Mouse (Mus musculus): Measurements from ENCODE around the gene Irf9. TPM values are rescaled to one million over a fixed set of nuclear protein-coding genes. Genes with fewer than 3 reads are reported as not detected.
A peak's percentile ranks its signal among the peaks of the same experiment; 100 is the strongest.

Irf9 gene
- total and polyA plus RNA-seq, 2 experiments from 2014 or later, result 7.0 to 18.1 TPM

- no peak within 1 kb of the TSS for H3K9ac ChIP-seq
- WGBS, result 81% methylated on average over 8 of the region's 8 CpGs
- H3K4me1 ChIP-seq (ENCODE audit: insufficient read depth), result no peaks in the 10 kb centered on the region; the same call in 1 of the 2 replicates
- H3K9me3 ChIP-seq (ENCODE audit: low read length), result no peaks in the 10 kb centered on the region
- no peaks in the 10 kb centered on the region for H3K27me3 ChIP-seq (ENCODE audit: insufficient read depth, low read length)
- H3K4me3 ChIP-seq (ENCODE audit: low read depth, low read length), result no peak within 1 kb of the TSS
- no peak for DNase-seq
- H3K27ac ChIP-seq (ENCODE audit: low read depth, low read length), result no peak within 1 kb of the TSS
- H3K36me3 ChIP-seq (ENCODE audit: insufficient read depth), result peaks cover 6% of the 10 kb centered on the region; the same call in 1 of the 2 replicates
- TF ChIP-seq CTCF (IDR thresholded peaks at IDR 0.05; ENCODE audit: low read depth), result no peak
- ATAC-seq, result no peak
- no peak within 1 kb of the TSS for H3K4me2 ChIP-seq (ENCODE audit: low read depth)
Measured at GRCm38 (mm10) chr14:55575302-55575701, 28.1 kb upstream of the Irf9 start, which contains the start of gene Fitm1. Fitm1 (plus strand) TSS chr14:55575617.

GRCm38 (mm10) chr14:55575711-55576110 lies 27.7 kb upstream of the Irf9 start:
- no peak overlapping the region for H3K27ac ChIP-seq (ENCODE audit: low read depth, low read length)
- WGBS, result 81% methylated on average over 13 of the region's 13 CpGs
- no peak for ATAC-seq
- no peak overlapping the region for H3K4me3 ChIP-seq (ENCODE audit: low read depth, low read length)
- DNase-seq, result no peak
- no peak for TF ChIP-seq CTCF (IDR thresholded peaks at IDR 0.05; ENCODE audit: low read depth)
- no peaks in the 10 kb centered on the region for H3K9me3 ChIP-seq (ENCODE audit: low read length)
- peaks cover 10% of the 10 kb centered on the region; the same call in 1 of the 2 replicates for H3K36me3 ChIP-seq (ENCODE audit: insufficient read depth)
- no peaks in the 10 kb centered on the region; the same call in 1 of the 2 replicates for H3K4me1 ChIP-seq (ENCODE audit: insufficient read depth)
- H3K9ac ChIP-seq, result no peak overlapping the region
- H3K27me3 ChIP-seq (ENCODE audit: insufficient read depth, low read length), result no peaks in the 10 kb centered on the region
- no peak overlapping the region for H3K4me2 ChIP-seq (ENCODE audit: low read depth)

GRCm38 (mm10) chr14:55576376-55576775 lies 27.0 kb upstream of the Irf9 start:
- WGBS, result 80% methylated on average over 16 of the region's 16 CpGs
- TF ChIP-seq CTCF (IDR thresholded peaks at IDR 0.05; ENCODE audit: low read depth), result no peak

GRCm38 (mm10) chr14:55577871-55578667 lies 25.3 kb upstream of the Irf9 start, which contains the start of gene Psme1:
Psme1 (plus strand) TSS chr14:55578123.
- H3K27me3 ChIP-seq (ENCODE audit: insufficient read depth, low read length), result no peaks in the 10 kb centered on the region
- TF ChIP-seq CTCF (IDR thresholded peaks at IDR 0.05; ENCODE audit: low read depth), result no peak
- H3K9ac ChIP-seq, result peak within 1 kb of the TSS; percentile 76
- H3K4me2 ChIP-seq (ENCODE audit: low read depth), result peak within 1 kb of the TSS; percentile 73
- H3K4me3 ChIP-seq (ENCODE audit: low read depth, low read length), result peak within 1 kb of the TSS; percentile 54
- H3K36me3 ChIP-seq (ENCODE audit: insufficient read depth), result peaks cover 19% of the 10 kb centered on the region
- DNase-seq, result peak; percentile 89
- peak within 1 kb of the TSS; percentile 82 for H3K27ac ChIP-seq (ENCODE audit: low read depth, low read length)
- ATAC-seq, result peak; percentile 96
- H3K4me1 ChIP-seq (ENCODE audit: insufficient read depth), result no peaks in the 10 kb centered on the region; the same call in 1 of the 2 replicates
- H3K9me3 ChIP-seq (ENCODE audit: low read length), result no peaks in the 10 kb centered on the region
- under 1% methylated on average over 32 of the region's 32 CpGs for WGBS

More at GRCm38 (mm10) chr14:55576376-55576775, 27.0 kb upstream of the Irf9 start:
- Histone ChIP-seq H3K9me3 (ENCODE audit: low read length) (no peaks in the 10 kb centered on the region), H3K9ac (no peak overlapping the region), H3K4me3 (ENCODE audit: low read depth, low read length) (no peak overlapping the region), H3K27ac (ENCODE audit: low read depth, low read length) (no peak overlapping the region), H3K4me2 (ENCODE audit: low read depth) (no peak overlapping the region), H3K4me1 (ENCODE audit: insufficient read depth) (no peaks in the 10 kb centered on the region; the same call in 1 of the 2 replicates), H3K36me3 (ENCODE audit: insufficient read depth) (peaks cover 14% of the 10 kb centered on the region), H3K27me3 (ENCODE audit: insufficient read depth, low read length) (no peaks in the 10 kb centered on the region)
- ATAC-seq (no peak), DNase-seq (no peak)

- peak overlapping the region; percentile 73 for H3K4me2 ChIP-seq (ENCODE audit: low read depth)
- TF ChIP-seq CTCF (IDR thresholded peaks at IDR 0.05; ENCODE audit: low read depth), result no peak
- WGBS, result 31% methylated on average over 6 of the region's 6 CpGs
- H3K9ac ChIP-seq, result peak overlapping the region; percentile 76
- H3K9me3 ChIP-seq (ENCODE audit: low read length), result no peaks in the 10 kb centered on the region
- peak overlapping the region; percentile 82 for H3K27ac ChIP-seq (ENCODE audit: low read depth, low read length)
- no peaks in the 10 kb centered on the region for H3K27me3 ChIP-seq (ENCODE audit: insufficient read depth, low read length)
- H3K4me1 ChIP-seq (ENCODE audit: insufficient read depth), result no peaks in the 10 kb centered on the region; the same call in 1 of the 2 replicates
- no peak; the same call in 1 of the 2 replicates for ATAC-seq
- H3K36me3 ChIP-seq (ENCODE audit: insufficient read depth), result peaks cover 19% of the 10 kb centered on the region
- no peak for DNase-seq
- peak overlapping the region; percentile 54 for H3K4me3 ChIP-seq (ENCODE audit: low read depth, low read length)
Measured at GRCm38 (mm10) chr14:55578668-55579269, 24.6 kb upstream of the Irf9 start.

GRCm38 (mm10) chr14:55579511-55580496 lies 23.6 kb upstream of the Irf9 start:
- Histone ChIP-seq H3K9ac (no peak overlapping the region), H3K9me3 (ENCODE audit: low read length) (no peaks in the 10 kb centered on the region), H3K27ac (ENCODE audit: low read depth, low read length) (no peak overlapping the region), H3K36me3 (ENCODE audit: insufficient read depth) (peaks cover 19% of the 10 kb centered on the region), H3K4me1 (ENCODE audit: insufficient read depth) (no peaks in the 10 kb centered on the region; the same call in 1 of the 2 replicates), H3K27me3 (ENCODE audit: insufficient read depth, low read length) (no peaks in the 10 kb centered on the region), H3K4me2 (ENCODE audit: low read depth) (no peak overlapping the region), H3K4me3 (ENCODE audit: low read depth, low read length) (no peak overlapping the region)
- no peak for TF ChIP-seq CTCF (IDR thresholded peaks at IDR 0.05; ENCODE audit: low read depth)
- ATAC-seq (no peak), DNase-seq (no peak)
- WGBS, result 87% methylated on average over 23 of the region's 23 CpGs

Measured in forebrain, postnatal 0 days (tissue).